Mouse (Mus musculus): ENCODE data around the gene Arhgef26. TPM values are rescaled to one million over a fixed set of nuclear protein-coding genes. Genes with fewer than 3 reads are reported as not detected.

The Arhgef26 gene
- polyA plus RNA-seq, 1 experiment from 2014 or later: 7.4 TPM

GRCm38 (mm10) chr3:62412704-62413103 is 74.6 kb downstream of the Arhgef26 start:
- Histone ChIP-seq H3K27me3 (ENCODE audit: control insufficient read depth, insufficient read depth, low read length) (no peaks in the 10 kb centered on the region), H3K4me1 (replicated peaks; ENCODE audit: control insufficient read depth, insufficient read depth, low read length) (no peaks in the 10 kb centered on the region), H3K27ac (ENCODE audit: low read depth, low read length) (no peak overlapping the region), H3K9me3 (ENCODE audit: control insufficient read depth, low read length) (no peaks in the 10 kb centered on the region), H3K9ac (ENCODE audit: low read depth, low read length) (no peak overlapping the region), H3K36me3 (ENCODE audit: control insufficient read depth, insufficient read depth, low read length) (no peaks in the 10 kb centered on the region), H3K4me2 (replicated peaks; ENCODE audit: low read depth, low read length) (no peak overlapping the region), H3K4me3 (ENCODE audit: low read depth, low read length) (no peak overlapping the region)
- 87% methylated on average over 7 of the region's 7 CpGs for WGBS
- no peak for ATAC-seq (ENCODE audit: low FRiP score)
- no peak for DNase-seq (ENCODE audit: low spot score)

GRCm38 (mm10) chr3:62414926-62415325 is 76.8 kb downstream of the Arhgef26 start:
- Histone ChIP-seq H3K27me3 (ENCODE audit: control insufficient read depth, insufficient read depth, low read length) (no peaks in the 10 kb centered on the region), H3K9me3 (ENCODE audit: control insufficient read depth, low read length) (no peaks in the 10 kb centered on the region), H3K4me2 (replicated peaks; ENCODE audit: low read depth, low read length) (no peak overlapping the region), H3K27ac (ENCODE audit: low read depth, low read length) (no peak overlapping the region), H3K9ac (ENCODE audit: low read depth, low read length) (no peak overlapping the region), H3K4me3 (ENCODE audit: low read depth, low read length) (no peak overlapping the region), H3K36me3 (ENCODE audit: control insufficient read depth, insufficient read depth, low read length) (no peaks in the 10 kb centered on the region), H3K4me1 (replicated peaks; ENCODE audit: control insufficient read depth, insufficient read depth, low read length) (no peaks in the 10 kb centered on the region)
- whole genome bisulfite sequencing: 92% methylated on average over 4 of the region's 4 CpGs
- no peak for DNase-seq (ENCODE audit: low spot score)
- no peak for ATAC-seq (ENCODE audit: low FRiP score)

GRCm38 (mm10) chr3:62417458-62417857 is 79.3 kb downstream of the Arhgef26 start:
- no peak overlapping the region for H3K4me2 ChIP-seq (replicated peaks; ENCODE audit: low read depth, low read length)
- 90% methylated on average over 6 of the region's 6 CpGs for whole genome bisulfite sequencing
- DNase-seq (ENCODE audit: low spot score): no peak
- no peak for ATAC-seq (ENCODE audit: low FRiP score)
- no peak overlapping the region for H3K4me3 ChIP-seq (ENCODE audit: low read depth, low read length)
- H3K27me3 ChIP-seq (ENCODE audit: control insufficient read depth, insufficient read depth, low read length): no peaks in the 10 kb centered on the region
- H3K27ac ChIP-seq (ENCODE audit: low read depth, low read length): no peak overlapping the region
- H3K36me3 ChIP-seq (ENCODE audit: control insufficient read depth, insufficient read depth, low read length): no peaks in the 10 kb centered on the region
- H3K9me3 ChIP-seq (ENCODE audit: control insufficient read depth, low read length): no peaks in the 10 kb centered on the region
- H3K9ac ChIP-seq (ENCODE audit: low read depth, low read length): no peak overlapping the region
- H3K4me1 ChIP-seq (replicated peaks; ENCODE audit: control insufficient read depth, insufficient read depth, low read length): no peaks in the 10 kb centered on the region

GRCm38 (mm10) chr3:62418387-62419138 is 80.4 kb downstream of the Arhgef26 start:
- no peak for ATAC-seq (ENCODE audit: low FRiP score)
- Histone ChIP-seq H3K4me3 (ENCODE audit: low read depth, low read length) (no peak overlapping the region), H3K4me1 (replicated peaks; ENCODE audit: control insufficient read depth, insufficient read depth, low read length) (no peaks in the 10 kb centered on the region), H3K4me2 (replicated peaks; ENCODE audit: low read depth, low read length) (no peak overlapping the region), H3K9me3 (ENCODE audit: control insufficient read depth, low read length) (no peaks in the 10 kb centered on the region), H3K36me3 (ENCODE audit: control insufficient read depth, insufficient read depth, low read length) (no peaks in the 10 kb centered on the region), H3K27ac (ENCODE audit: low read depth, low read length) (no peak overlapping the region), H3K9ac (ENCODE audit: low read depth, low read length) (no peak overlapping the region), H3K27me3 (ENCODE audit: control insufficient read depth, insufficient read depth, low read length) (no peaks in the 10 kb centered on the region)
- DNase-seq (ENCODE audit: low spot score): no peak
- WGBS: 96% methylated on average over 6 of the region's 6 CpGs

- no peak overlapping the region for H3K27ac ChIP-seq (ENCODE audit: low read depth, low read length)
- H3K9me3 ChIP-seq (ENCODE audit: control insufficient read depth, low read length): no peaks in the 10 kb centered on the region
- H3K4me3 ChIP-seq (ENCODE audit: low read depth, low read length): no peak overlapping the region
- H3K9ac ChIP-seq (ENCODE audit: low read depth, low read length): no peak overlapping the region
- no peak overlapping the region for H3K4me2 ChIP-seq (replicated peaks; ENCODE audit: low read depth, low read length)
- no peaks in the 10 kb centered on the region for H3K27me3 ChIP-seq (ENCODE audit: control insufficient read depth, insufficient read depth, low read length)
- H3K4me1 ChIP-seq (replicated peaks; ENCODE audit: control insufficient read depth, insufficient read depth, low read length): no peaks in the 10 kb centered on the region
- ATAC-seq (ENCODE audit: low FRiP score) (no peak), DNase-seq (ENCODE audit: low spot score) (no peak)
- H3K36me3 ChIP-seq (ENCODE audit: control insufficient read depth, insufficient read depth, low read length): no peaks in the 10 kb centered on the region
- WGBS: 73% methylated on average over 4 of the region's 4 CpGs
These were observed 95.5 kb downstream of the Arhgef26 start for GRCm38 (mm10) chr3:62433675-62434074.

- H3K36me3 ChIP-seq (ENCODE audit: control insufficient read depth, insufficient read depth, low read length): no peaks in the 10 kb centered on the region
- no peaks in the 10 kb centered on the region for H3K9me3 ChIP-seq (ENCODE audit: control insufficient read depth, low read length)
- no peaks in the 10 kb centered on the region for H3K4me1 ChIP-seq (replicated peaks; ENCODE audit: control insufficient read depth, insufficient read depth, low read length)
- H3K27ac ChIP-seq (ENCODE audit: low read depth, low read length): no peak overlapping the region
- no peak overlapping the region for H3K4me3 ChIP-seq (ENCODE audit: low read depth, low read length)
- no peak for ATAC-seq (ENCODE audit: low FRiP score)
- H3K9ac ChIP-seq (ENCODE audit: low read depth, low read length): no peak overlapping the region
- no peak for DNase-seq (ENCODE audit: low spot score)
- no peak overlapping the region for H3K4me2 ChIP-seq (replicated peaks; ENCODE audit: low read depth, low read length)
- H3K27me3 ChIP-seq (ENCODE audit: control insufficient read depth, insufficient read depth, low read length): no peaks in the 10 kb centered on the region
These were observed 97.8 kb downstream of the Arhgef26 start for GRCm38 (mm10) chr3:62435923-62436322.

- Histone ChIP-seq H3K27ac (ENCODE audit: low read depth, low read length) (no peak overlapping the region), H3K36me3 (ENCODE audit: control insufficient read depth, insufficient read depth, low read length) (no peaks in the 10 kb centered on the region), H3K4me2 (replicated peaks; ENCODE audit: low read depth, low read length) (no peak overlapping the region), H3K27me3 (ENCODE audit: control insufficient read depth, insufficient read depth, low read length) (no peaks in the 10 kb centered on the region), H3K4me3 (ENCODE audit: low read depth, low read length) (no peak overlapping the region), H3K9ac (ENCODE audit: low read depth, low read length) (no peak overlapping the region), H3K9me3 (ENCODE audit: control insufficient read depth, low read length) (no peaks in the 10 kb centered on the region), H3K4me1 (replicated peaks; ENCODE audit: control insufficient read depth, insufficient read depth, low read length) (no peaks in the 10 kb centered on the region)
- DNase-seq (ENCODE audit: low spot score): no peak
- WGBS: 28% methylated on average over 5 of the region's 5 CpGs
- no peak for ATAC-seq (ENCODE audit: low FRiP score)
These were observed 102.4 kb downstream of the Arhgef26 start for GRCm38 (mm10) chr3:62440431-62440969.

- DNase-seq (ENCODE audit: low spot score): no peak
- no peak overlapping the region for H3K9ac ChIP-seq (ENCODE audit: low read depth, low read length)
- no peaks in the 10 kb centered on the region for H3K9me3 ChIP-seq (ENCODE audit: control insufficient read depth, low read length)
- H3K4me2 ChIP-seq (replicated peaks; ENCODE audit: low read depth, low read length): no peak overlapping the region
- no peak overlapping the region for H3K27ac ChIP-seq (ENCODE audit: low read depth, low read length)
- no peaks in the 10 kb centered on the region for H3K27me3 ChIP-seq (ENCODE audit: control insufficient read depth, insufficient read depth, low read length)
- no peak for ATAC-seq (ENCODE audit: low FRiP score)
- no peaks in the 10 kb centered on the region for H3K4me1 ChIP-seq (replicated peaks; ENCODE audit: control insufficient read depth, insufficient read depth, low read length)
- no peak overlapping the region for H3K4me3 ChIP-seq (ENCODE audit: low read depth, low read length)
- 81% methylated on average over 12 of the region's 12 CpGs for WGBS
- no peaks in the 10 kb centered on the region for H3K36me3 ChIP-seq (ENCODE audit: control insufficient read depth, insufficient read depth, low read length)
These were observed 105.5 kb downstream of the Arhgef26 start for GRCm38 (mm10) chr3:62443582-62444194.

GRCm38 (mm10) chr3:62446271-62446670 is 108.1 kb downstream of the Arhgef26 start:
- no peaks in the 10 kb centered on the region for H3K4me1 ChIP-seq (replicated peaks; ENCODE audit: control insufficient read depth, insufficient read depth, low read length)
- H3K27me3 ChIP-seq (ENCODE audit: control insufficient read depth, insufficient read depth, low read length): no peaks in the 10 kb centered on the region
- no peaks in the 10 kb centered on the region for H3K9me3 ChIP-seq (ENCODE audit: control insufficient read depth, low read length)
- 92% methylated on average over 7 of the region's 7 CpGs for WGBS
- H3K4me2 ChIP-seq (replicated peaks; ENCODE audit: low read depth, low read length): no peak overlapping the region
- DNase-seq (ENCODE audit: low spot score) (no peak), ATAC-seq (ENCODE audit: low FRiP score) (no peak)
- no peak overlapping the region for H3K27ac ChIP-seq (ENCODE audit: low read depth, low read length)
- no peak overlapping the region for H3K4me3 ChIP-seq (ENCODE audit: low read depth, low read length)
- H3K36me3 ChIP-seq (ENCODE audit: control insufficient read depth, insufficient read depth, low read length): no peaks in the 10 kb centered on the region
- H3K9ac ChIP-seq (ENCODE audit: low read depth, low read length): no peak overlapping the region
